Mouse (Mus musculus) spleen, adult 2 months (tissue): ENCODE measurements around the gene Cop1.

Experiments
- CTCF ChIP-seq: fragments of 200-500 bp; IDR thresholded peaks from 2 replicates; pipeline ENCODE4 v1.5.1; 2011; ENCODE audit warnings: mild to moderate bottlenecking, inconsistent platforms; ENCODE audit not compliant: insufficient read depth, insufficient read length, insufficient replicate concordance; ENCODE audit errors: extremely low read depth
- POLR2A ChIP-seq: fragments of 200-500 bp; IDR thresholded peaks from 2 replicates; pipeline ENCODE4 v1.6.1; 2011; ENCODE audit warnings: low read depth, low read length, inconsistent platforms

DNA sequence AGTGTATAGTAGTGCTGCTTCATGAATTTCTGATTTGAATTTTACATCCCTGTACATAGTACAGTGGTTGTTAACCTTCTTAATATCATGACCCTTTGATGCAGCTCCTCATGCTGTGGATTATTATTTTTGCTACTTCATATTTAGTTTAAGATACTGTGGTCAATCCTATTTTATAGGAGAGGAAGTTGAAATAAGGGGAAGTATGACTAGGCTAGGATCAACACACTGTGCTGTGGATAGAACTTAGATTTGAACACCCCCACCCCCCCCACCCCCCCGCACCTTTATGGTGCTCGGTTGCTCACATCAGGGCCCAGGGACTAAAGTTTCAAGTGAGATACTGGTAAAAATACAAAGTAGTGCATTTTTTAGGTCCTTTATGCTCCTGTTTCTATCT is 58.7 kb downstream of the Cop1 start:
- TF ChIP-seq CTCF (no peak), POLR2A (no peak)
